Mouse (Mus musculus) thymus, postnatal 0 days (tissue): Measurements from ENCODE around the gene Galp. TPM values are rescaled to one million over a fixed set of nuclear protein-coding genes. Genes with fewer than 3 reads are reported as not detected.
A peak's percentile ranks its signal among the peaks of the same experiment; 100 is the strongest.
"Not testable (repeated sequence)": the region's sequence is repeated elsewhere in the genome, so short reads cannot be mapped to it uniquely, and the experiment has no call there.

Experiments
- DNase-seq: peaks from one replicate; pipeline ENCODE4 v3.0.0-alpha.2; 2015; ENCODE audit warnings: low spot score
- polyA plus RNA-seq: library from polyadenylated mRNA; unstranded; fragments of >200 nt; fragmentation: Nextera tagmentation; extraction: Ambion mirVana; gene quantifications from 2 replicates; pipeline ENCODE4 v1.2.1, GENCODE M21; 2015

Gene Galp
- polyA plus RNA-seq, 1 experiment from 2014 or later: not detected

DNA sequence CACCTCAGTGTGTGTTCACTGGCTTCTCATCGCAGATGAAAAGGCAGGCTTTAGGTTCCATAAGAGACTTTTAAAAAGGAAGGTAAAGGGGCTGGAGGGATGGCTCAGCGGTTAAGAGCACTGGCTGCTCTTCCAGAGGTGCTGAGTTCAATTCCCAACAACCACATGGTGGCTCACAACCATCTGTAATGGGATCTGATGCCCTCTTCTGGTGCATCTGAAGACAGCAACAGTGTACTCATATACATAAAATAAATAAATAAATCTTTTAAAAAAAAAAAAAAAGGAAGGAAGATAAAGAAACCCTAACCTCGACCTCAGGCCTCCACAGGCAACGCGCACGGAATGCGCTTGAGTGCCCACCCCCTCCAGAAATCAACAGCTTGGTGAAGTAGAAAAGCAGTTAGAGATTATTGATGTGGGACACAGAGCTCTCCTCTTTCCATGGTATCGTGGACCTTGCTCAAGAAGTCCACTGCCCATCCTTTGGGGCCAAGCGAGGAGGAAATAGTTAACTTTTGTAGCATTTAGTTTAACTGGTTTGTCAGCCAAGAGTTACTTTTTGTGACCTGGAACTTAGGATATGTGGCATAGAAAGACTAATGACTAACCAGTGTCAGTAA is 22.4 kb upstream of the Galp start:
- not testable (repeated sequence) for DNase-seq

DNA sequence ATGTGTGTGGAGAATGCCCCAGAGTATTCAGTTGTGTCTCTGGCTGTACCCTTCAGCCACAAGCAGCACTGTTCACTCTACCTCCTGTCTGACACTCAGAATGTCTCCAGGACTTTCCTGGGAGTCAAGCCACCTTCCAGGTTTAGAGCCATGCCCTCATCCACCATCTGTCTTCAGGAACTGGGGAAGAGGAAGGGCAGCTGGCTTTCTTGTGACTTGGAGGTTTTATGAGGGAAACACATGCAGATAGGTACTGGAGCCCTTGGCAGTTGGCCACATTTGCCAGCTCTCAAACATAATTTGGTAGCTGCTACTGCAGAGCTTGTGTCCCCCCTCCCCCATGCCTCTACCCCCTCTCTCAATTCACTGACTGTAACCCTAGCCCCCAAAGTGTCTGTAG is 17.9 kb upstream of the Galp start:
- no peak for DNase-seq

DNA sequence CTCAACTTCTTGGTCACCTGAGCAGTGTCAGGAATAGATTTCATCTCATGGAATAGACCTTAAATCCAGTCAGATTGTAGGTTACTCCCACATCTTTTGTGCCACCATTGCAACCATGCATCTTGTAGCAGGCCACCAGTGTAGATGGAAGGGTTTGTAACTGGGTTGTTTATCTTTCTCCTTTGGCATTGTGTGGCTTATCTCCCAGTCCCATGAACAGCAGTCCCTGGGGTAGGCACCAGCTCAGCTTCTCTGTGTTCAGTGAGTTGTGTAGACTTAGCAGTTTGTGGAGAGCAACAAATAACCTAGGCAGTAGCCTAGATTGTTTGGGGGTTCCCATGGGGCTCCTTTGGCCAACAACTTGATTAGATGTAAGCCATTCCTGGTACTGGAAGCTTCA is 14.0 kb upstream of the Galp start:
- DNase-seq: no peak

DNA sequence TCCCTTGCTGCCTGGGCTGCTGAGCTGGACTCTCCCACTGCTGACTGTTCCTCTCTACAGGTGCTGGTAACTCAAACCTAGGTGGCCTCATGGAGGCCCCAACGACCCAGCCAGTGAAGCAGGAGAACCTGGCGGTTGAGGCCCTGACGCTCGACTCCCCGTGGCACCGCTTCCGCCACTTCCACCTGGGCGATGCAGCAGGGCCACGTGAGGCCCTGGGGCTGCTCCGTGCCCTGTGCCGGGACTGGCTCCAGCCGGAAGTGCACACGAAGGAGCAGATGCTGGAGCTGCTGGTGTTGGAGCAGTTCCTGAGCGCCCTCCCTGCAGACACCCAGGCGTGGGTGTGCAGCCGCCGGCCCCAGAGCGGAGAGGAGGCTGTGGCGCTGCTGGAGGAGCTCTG is 13.1 kb upstream of the Galp start:
- no peak for DNase-seq

DNA sequence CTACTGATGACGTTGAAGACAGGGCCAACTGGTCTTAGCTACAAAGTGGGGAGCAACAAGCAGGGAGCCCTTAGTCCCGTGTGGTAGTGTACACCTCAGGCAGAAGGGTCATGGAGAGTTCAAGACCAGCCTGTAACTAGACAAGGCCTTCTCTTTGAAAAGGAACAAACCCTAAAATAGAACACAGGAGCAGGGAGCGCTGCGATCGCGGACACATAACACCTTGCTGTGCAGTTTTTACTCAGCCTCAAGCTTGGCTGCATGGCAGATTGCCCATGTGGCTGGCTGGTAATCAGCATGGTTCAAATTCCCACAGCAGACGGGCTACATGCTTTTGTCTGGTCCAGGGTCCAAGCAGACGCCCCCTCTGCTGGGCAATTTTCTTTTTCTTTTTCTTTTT is 12.4 kb upstream of the Galp start:
- no peak for DNase-seq

DNA sequence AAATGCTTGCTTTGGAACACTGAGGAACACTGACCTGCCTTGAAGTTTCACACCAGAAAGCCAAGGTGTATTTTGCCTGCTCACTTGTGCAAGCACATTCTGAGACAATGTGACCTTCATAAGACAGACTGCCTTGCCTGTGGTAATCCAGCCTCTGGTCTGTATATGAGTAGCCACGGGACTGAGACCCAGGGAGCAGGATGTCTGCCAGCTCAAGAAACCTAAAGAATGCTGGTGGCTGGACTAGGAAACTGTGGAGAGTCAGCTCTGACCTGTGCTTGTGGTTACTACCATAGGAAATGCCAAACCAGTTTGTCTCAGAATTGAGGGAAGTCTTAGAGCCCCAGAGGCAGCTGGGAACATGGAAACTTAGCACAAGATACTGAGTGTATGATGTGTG is 11.5 kb upstream of the Galp start:
- no peak for DNase-seq

DNA sequence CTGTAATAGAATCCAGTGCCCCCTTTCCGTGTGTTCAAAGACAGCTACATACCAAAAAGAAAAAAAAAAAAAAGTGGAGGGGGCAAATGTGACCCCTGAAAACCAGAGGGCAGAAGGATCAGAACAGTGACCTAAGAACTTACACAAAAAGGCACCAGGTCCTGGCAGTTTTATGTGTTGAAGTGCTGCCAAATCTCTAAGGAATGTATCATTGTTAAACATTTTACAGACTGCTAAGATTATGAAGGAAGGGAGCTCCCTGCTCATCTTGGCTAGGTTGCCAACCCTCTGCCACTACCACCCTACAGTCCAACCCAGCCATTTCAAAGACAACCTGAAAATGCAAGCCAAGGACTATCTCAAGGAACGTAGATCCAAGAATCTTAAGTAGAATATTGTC is 10.7 kb upstream of the Galp start:
- no peak for DNase-seq

DNA sequence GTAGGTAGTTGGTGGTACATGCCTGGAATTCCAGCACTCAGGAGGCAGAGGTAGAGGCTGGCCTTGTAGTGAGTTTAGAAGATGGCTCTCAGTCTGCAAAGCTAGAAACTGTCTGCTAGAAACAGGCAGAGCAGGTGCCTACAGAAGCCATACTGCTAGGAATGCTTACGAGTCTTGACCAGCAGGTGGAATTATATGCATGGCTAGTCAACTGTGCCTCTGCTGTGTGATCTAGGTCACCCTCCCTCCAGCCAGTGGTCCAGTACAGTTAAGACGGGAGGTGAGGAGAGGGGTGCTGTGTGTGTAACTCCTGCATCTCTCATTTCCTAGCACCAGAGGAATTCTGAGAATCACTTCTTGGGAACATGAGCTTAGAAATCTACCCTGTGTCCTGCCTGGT is 10.1 kb upstream of the Galp start:
- no peak for DNase-seq

DNA sequence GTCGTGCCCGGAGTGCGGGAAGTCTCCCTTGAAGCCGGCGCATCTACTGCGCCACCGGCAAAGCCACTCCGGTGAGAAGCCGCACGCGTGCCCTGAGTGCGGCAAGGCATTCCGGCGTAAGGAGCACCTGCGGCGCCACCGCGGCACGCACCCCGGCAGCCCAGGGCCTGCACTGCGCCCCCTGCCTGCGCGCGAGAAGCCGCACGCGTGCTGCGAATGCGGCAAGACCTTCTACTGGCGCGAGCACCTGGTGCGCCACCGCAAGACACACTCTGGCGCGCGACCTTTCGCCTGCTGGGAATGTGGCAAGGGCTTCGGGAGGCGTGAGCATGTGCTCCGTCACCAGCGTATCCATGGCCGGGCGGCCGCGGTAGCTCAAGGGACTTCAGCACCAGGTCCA is 7.3 kb upstream of the Galp start:
- no peak for DNase-seq

DNA sequence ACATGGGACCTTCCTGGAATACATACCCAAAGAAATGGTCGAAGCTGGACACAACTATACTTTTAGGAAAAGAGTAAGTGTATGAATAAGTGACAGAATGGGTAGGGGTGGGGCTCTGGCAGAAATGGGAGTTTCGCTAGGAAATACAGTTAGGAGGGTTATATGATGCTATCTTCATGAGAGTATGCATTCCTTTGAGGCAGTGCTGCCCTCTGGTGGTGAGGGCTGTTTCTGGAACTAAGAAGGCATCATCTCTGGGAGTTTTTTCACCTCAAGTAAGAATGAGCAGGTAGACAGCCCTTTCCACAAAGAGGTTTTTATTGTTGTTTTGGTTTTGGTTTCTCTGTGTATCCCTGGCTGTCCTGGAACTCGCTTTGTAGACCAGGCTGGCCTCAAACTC is 5.5 kb upstream of the Galp start:
- DNase-seq: peak; percentile 76

DNA sequence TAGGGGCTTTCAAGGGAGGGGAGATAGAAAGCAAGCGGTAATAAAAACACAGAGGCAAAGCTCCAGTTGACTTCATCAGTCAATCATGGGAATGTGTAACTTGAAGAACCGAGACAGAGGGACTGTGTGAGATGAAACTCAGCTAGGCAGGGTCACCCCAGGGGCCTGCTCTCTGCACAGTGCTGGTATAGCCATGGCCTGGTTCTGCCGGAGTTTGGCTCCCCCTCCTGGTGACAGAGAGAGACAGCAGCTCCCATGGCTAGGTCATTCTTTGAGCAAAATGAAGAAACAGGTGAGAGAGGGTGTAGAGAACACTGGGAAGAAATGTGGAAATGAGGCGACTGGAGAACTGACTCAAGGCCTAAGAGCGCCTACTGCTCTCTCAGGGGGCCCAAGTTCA is 2.8 kb upstream of the Galp start:
- DNase-seq: peak; percentile 52

DNA sequence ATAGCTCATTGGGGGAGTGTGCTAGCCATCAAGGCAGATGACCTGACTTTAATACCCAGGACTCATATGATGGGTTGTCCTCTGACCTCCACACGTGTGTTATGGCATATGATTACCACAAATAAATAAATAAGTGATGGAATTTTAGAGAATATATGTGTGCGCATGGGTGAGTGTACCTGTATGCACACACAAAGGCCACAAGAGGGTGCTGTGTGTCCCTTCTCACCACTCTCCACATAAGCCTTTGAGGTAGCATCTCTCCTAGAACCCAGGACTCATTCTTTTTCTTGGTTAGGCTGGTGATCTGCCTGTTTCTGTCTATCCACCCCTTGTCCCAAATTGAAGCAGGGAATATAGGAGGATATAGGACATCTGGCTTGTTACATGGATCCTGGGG is 1.1 kb upstream of the Galp start:
- DNase-seq: no peak

DNA sequence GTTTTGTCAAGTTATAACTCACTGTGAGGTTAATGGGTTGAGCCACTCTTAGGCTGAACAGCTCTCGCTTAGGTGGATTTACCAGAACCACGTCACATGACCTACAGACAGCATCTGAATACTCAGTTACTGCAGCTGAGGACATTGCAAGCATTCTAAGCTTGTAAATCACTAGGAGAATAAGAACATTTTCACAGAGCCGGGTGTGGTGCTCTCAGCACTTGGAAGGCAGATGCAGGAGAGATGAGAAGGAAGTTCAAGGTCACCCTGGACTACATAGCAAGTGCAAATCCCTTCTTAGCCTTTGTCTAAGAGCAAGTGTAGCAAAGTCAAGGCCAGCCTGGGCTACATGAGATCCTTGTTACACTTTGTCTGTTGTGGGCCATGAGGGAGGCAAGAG is 7.3 kb downstream of the Galp start:
- DNase-seq: no peak

DNA sequence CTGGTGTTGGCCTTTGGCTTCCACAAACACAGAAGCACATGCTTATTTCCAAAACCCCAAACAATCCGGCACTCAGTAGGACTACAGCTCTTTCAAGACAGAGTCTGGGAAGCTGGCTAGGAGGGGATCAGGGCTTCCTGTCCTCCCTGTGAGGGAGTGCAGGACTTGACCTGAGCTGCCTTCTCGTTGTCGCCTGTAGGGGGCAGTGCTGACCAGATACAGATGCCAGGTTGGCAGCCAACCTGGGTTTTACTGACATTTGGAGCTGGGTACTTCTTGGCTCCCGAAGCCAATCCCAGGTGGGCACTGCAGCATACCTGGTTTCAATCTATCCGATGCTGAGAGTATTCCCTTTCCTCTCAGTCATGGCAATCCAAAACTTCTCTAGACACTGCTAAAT is 16.3 kb downstream of the Galp start:
- peak; percentile 7 for DNase-seq

DNA sequence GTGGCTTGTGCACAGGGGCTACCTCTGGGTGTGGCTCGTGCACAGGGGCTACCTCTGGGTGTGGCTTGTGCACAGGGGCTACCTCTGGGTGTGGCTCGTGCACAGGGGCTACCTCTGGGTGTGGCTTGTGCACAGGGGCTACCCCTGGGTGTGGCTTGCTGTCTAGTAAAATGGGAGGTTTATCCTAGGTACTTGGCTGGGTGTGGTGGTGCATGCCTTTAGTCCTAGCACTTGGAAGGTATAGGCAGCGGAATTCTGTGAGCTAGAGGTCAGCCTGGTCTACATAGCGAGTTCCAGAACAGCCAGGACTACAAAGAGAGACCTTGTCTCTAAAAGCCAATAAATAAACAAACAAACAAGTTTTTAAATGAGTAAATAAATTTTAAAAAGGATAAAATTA is 17.8 kb downstream of the Galp start:
- DNase-seq: not testable (repeated sequence)

DNA sequence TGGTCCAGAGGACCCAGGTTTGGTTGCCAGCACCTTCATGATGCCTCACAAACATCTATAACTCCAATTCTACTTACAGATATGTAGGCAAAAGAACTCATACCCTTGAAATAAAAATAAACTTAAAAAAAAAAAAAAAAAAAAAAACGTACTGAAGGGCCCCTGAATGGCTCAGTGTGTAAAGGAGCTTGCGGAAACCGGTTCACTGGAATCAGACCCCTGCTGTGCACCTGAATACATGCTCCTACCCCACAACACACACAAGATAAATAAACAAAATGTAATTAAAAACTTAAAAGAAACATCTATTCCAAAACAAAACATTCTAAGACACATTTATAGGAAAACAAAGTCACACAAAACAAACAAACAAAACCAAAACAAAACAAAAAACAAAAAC is 23.3 kb downstream of the Galp start:
- DNase-seq: no peak

DNA sequence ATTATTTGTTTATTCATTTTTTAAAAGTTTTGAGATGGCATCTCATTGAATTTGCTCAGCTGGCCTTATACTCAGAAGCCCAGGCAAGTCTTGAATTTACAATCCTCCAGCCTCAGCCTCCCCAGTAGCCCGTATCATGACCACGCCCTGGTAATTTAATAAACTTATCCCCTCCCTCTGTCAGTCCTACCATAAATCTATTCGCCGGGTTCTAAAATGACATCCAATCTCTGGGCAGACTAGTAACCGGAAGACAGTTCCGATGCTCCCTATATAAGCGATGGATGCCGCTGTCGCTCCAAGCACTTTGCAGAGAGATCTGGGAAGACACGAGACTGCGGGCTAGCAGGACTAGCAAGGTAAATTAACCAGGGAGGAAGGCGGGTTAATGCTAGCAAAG is 25.1 kb downstream of the Galp start, which contains the start of gene Zscan5b:
Zscan5b (plus strand) TSS at position 301 of the 400 bp plus-strand sequence.
- DNase-seq: no peak

DNA sequence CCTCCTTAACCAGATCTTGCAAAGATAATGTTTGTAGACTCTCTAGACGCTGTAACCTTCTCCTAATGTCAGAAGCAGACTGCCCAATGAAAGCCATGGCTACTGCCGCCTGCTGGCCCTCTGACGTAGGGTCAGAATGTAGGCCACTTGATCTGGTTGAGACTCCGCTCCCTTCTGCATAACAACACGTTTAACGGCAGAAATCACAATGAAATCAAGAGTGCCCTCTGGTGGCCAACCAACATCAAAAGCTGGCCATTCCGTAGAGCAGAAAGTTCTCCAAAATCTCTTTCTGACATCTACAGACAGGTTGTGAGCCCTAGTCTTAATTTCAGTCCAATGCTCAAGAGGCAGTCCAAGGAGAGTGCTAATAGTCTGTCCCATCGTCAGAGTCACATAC is 31.6 kb downstream of the Galp start:
- DNase-seq: not testable (repeated sequence)

DNA sequence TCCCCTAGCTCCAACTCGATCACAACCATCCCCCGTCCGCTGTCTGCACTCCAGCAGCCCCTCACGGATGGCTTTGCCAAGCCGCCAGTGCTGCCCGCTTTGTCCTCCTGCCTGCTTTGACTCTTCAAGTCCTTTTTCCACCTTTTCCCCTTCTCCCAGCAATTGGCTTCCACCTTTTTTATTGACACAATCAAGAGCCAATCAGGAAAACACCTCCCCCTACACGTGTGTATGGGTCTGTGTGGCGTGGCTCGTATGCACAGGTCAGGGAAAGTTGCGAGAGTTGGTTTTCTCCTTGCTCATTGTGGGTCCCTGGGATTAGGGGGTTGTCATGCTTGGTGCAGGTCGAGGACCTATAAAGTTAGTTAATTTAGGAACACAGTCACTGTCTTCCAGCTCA is 42.9 kb downstream of the Galp start:
- no peak for DNase-seq

DNA sequence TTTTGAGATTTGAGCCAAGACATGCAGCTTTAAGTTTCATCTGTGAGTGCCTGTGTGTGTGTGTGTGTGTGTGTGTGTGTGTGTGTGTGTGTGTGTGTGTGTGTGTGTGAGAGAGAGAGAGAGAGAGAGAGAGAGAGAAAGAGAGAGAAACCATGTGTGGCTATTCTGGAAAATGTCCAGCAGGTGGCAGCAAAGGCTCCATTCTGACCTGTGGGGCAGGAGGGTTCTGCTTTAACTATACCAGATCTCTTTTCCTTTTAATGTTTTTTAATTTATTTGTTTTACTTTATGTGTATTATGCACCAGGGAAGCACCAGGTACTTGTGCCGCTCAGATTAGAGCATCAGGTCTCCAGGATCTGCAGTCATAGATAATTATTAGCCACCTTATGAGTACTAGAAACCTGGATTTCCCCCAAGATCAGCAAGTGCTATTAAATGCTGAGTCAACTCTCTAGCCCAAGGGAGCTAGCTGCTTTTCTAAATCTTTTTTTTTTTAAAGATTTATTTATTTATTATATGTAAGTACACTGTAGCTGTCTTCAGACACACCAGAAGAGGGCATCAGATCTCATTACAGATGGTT is 44.0 kb downstream of the Galp start:
- peak; percentile 43 for DNase-seq

DNA sequence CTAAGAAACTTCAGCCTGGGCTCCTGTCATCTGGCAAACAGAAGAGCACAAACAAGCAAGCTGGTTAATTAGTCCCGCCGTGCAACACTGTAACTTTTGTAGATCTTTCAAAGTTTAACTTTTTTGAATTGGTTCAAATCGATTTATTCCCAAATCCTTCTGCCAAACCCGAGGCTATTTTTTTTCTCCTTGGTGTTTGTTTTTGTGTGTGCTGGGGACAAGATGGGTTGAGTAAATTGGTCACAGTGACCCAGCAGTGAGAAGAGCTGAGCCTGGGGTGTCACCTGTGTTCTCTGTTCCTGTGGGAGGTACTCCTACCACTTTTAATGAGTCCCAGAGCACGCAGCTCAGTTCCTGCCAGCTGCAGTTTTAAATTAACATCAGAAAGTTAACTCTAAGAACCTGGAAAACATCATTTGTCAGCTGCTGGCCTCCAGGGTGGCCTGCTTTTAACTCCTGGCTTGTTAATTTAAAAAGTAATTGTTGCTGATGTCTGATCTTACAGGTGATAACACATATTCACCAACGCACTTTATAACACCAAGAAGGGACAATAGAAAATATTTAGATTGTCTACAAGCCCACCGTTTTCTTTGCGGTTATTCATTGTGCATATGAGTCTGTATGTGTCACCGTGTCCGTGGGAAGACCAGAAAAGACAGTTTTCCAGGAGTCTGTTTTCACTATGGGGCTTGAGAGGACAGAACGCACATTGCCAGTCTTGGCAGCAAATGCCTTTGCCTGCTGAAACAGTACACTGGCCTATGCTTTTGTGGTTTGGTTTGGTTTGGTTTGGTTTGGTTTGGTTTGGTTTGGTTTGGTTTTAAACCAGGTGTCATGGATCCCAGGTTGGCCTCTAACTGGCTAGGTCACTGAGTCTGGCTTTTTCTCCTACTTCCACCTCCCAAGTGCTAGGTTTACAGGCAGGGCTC is 47.7 kb downstream of the Galp start:
- DNase-seq: no peak

DNA sequence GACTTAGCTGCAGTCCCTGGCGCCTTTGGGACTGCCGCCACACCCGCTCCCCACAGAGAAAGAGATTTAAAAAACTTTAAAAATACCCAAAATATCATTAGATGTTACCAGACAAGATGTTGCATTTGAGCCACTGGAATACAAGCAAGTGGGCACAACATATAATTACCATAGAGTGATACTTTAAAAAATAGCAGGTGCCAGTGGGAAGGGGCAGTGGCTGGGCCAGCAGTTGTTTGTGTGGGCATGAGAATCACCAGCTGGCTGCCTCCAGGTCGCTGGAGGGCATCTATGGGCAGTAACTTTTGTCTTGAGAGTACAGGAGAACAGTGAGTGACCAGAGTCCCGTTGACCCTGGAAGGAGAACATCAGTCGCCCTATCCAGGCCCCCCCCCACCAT is 55.5 kb downstream of the Galp start, which contains the start of gene Epp13:
Epp13 (plus strand) TSS at position 301 of the 400 bp plus-strand sequence.
- DNase-seq: no peak
